Mouse (Mus musculus): ENCODE measurements around the gene Rnf130. TPM values are rescaled to one million over a fixed set of nuclear protein-coding genes. Genes with fewer than 3 reads are reported as not detected.
"Not testable (repeated sequence)": the region's sequence is repeated elsewhere in the genome, so short reads cannot be mapped to it uniquely, and the experiment has no call there.

Gene Rnf130
- polyA plus RNA-seq, 2 experiments from 2014 or later = 2.5 to 5.7 TPM

- ATAC-seq = no peak
Measured at GRCm38 (mm10) chr11:50089840-50090239, 64.7 kb downstream of the Rnf130 start.

GRCm38 (mm10) chr11:50090982-50091675, 66.0 kb downstream of the Rnf130 start:
- ATAC-seq = no peak

- no peak for ATAC-seq
Measured at GRCm38 (mm10) chr11:50091681-50092080, 66.5 kb downstream of the Rnf130 start.

GRCm38 (mm10) chr11:50095661-50096060, 70.5 kb downstream of the Rnf130 start:
- ATAC-seq = no peak

GRCm38 (mm10) chr11:50097091-50097490, 71.9 kb downstream of the Rnf130 start:
- ATAC-seq = no peak

- no peak for ATAC-seq
Measured at GRCm38 (mm10) chr11:50098961-50099481, 73.9 kb downstream of the Rnf130 start.

GRCm38 (mm10) chr11:50099692-50100091, 74.5 kb downstream of the Rnf130 start:
- no peak for ATAC-seq

GRCm38 (mm10) chr11:50100548-50101307, 75.6 kb downstream of the Rnf130 start:
- no peak for ATAC-seq

GRCm38 (mm10) chr11:50101962-50102361, 76.8 kb downstream of the Rnf130 start:
- ATAC-seq = not testable (repeated sequence)

- ATAC-seq = no peak
Measured at GRCm38 (mm10) chr11:50104016-50104415, 78.9 kb downstream of the Rnf130 start.

GRCm38 (mm10) chr11:50105237-50105636, 80.1 kb downstream of the Rnf130 start:
- no peak for ATAC-seq

- no peak for ATAC-seq
Measured at GRCm38 (mm10) chr11:50106024-50106423, 80.9 kb downstream of the Rnf130 start.

- no peak for ATAC-seq
Measured at GRCm38 (mm10) chr11:50108823-50109244, 83.7 kb downstream of the Rnf130 start.

GRCm38 (mm10) chr11:50114329-50114728, 89.2 kb downstream of the Rnf130 start:
- peak; percentile 95 for ATAC-seq

GRCm38 (mm10) chr11:50122631-50123081, 97.5 kb downstream of the Rnf130 start:
- no peak for ATAC-seq

GRCm38 (mm10) chr11:50127781-50128180, 102.6 kb downstream of the Rnf130 start:
- no peak for ATAC-seq

- peak; percentile 84 for ATAC-seq
Measured at GRCm38 (mm10) chr11:50130811-50131766, 105.9 kb downstream of the Rnf130 start, which contains the start of gene Tbc1d9b. Gene Tbc1d9b (plus strand): TSS chr11:50131396.

- ATAC-seq = no peak
Measured at GRCm38 (mm10) chr11:50131801-50132201, 106.7 kb downstream of the Rnf130 start.

GRCm38 (mm10) chr11:50132265-50132664, 107.1 kb downstream of the Rnf130 start:
- ATAC-seq = no peak

GRCm38 (mm10) chr11:50134136-50134859, 109.2 kb downstream of the Rnf130 start:
- no peak for ATAC-seq

- ATAC-seq = no peak
Measured at GRCm38 (mm10) chr11:50138206-50138822, 113.2 kb downstream of the Rnf130 start.

Measured in CD4-positive, CD25-positive, alpha-beta regulatory T cell, adult 4 months (primary cell).